In the genomic region with DNA sequence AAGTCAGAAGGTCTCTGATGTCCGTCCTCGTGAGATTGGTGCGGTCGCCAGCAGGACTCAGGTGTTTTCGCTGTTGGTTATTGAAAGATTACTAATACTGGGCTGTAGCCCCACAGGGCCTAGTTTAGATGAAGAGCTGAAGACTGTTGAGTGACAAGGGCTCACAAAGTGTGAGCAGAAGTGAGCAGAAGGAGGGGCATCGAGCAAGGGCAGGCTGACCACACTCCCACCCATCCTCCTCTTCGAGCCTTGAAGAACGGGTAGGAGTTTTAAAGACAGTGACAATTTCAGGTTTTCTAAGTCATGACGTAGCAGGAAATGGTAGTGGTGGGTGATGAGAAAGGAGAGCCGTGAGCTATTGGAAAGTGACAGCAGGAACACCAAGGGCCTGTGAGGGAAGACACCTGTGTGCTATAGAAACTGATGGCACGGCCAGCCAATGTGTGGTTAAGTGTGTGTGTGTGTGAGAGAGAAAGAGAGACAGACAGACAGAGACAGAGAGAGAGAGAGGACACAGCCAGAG, we compare ENCODE assay signal across 14 mouse cellular contexts. TPM values are rescaled to one million over a fixed set of nuclear protein-coding genes. Genes with fewer than 3 reads are reported as not detected.
DNase-seq lines count a peak whose midpoint lies in the region; ATAC-seq lines count a peak whose summit lies in the region.
"Had no signal": no experiment of that assay in that cellular context is flagged by ENCODE, and none has a peak within 500 bp of the region (broad histone marks: within the 10 kb centered on the region; RNA-seq: fewer than 3 reads in every experiment).

No protein-coding gene starts in this region.

- H3K27me3 ChIP-seq in kidney, embryonic 16.5 days (ENCODE audit: insufficient read depth, low read length): no peaks in the 10 kb centered on the region
- no peaks in the 10 kb centered on the region for H3K27me3 ChIP-seq in liver, embryonic 13.5 days
- no peaks in the 10 kb centered on the region for H3K27me3 ChIP-seq in midbrain, embryonic 10.5 days (ENCODE audit: low read depth, poor library complexity, severe bottlenecking)
- H3K27me3 ChIP-seq: hindbrain, embryonic 12.5 days; neural tube, embryonic 12.5 days had no signal

- H3K4me3 ChIP-seq in kidney, embryonic 16.5 days (ENCODE audit: low read length): no peak overlapping the region
- H3K4me3 ChIP-seq in liver, embryonic 13.5 days (replicated peaks): peak overlapping the region; percentile 1; the same call in 1 of the 2 replicates
- H3K4me3 ChIP-seq in midbrain, embryonic 10.5 days: no peak overlapping the region
- H3K4me3 ChIP-seq: hindbrain, embryonic 12.5 days; neural tube, embryonic 12.5 days had no signal

- H3K4me2 ChIP-seq in kidney, embryonic 16.5 days (replicated peaks; ENCODE audit: low read depth, low read length): no peak overlapping the region
- peak overlapping the region; percentile 97 for H3K4me2 ChIP-seq in liver, embryonic 13.5 days
- H3K4me2 ChIP-seq: hindbrain, embryonic 12.5 days; neural tube, embryonic 12.5 days had no signal

- WGBS in kidney, embryonic 16.5 days: 62% methylated on average over 11 of the region's 11 CpGs
- WGBS in liver, embryonic 13.5 days (ENCODE audit: insufficient replicate concordance): 43% methylated on average over 11 of the region's 11 CpGs
- 93% methylated on average over 11 of the region's 11 CpGs for whole genome bisulfite sequencing in midbrain, embryonic 10.5 days

- no peaks in the 10 kb centered on the region for H3K9me3 ChIP-seq in kidney, embryonic 16.5 days (ENCODE audit: low read length)
- no peaks in the 10 kb centered on the region for H3K9me3 ChIP-seq in liver, embryonic 13.5 days (replicated peaks)
- H3K9me3 ChIP-seq in midbrain, embryonic 10.5 days (replicated peaks): no peaks in the 10 kb centered on the region
- H3K9me3 ChIP-seq: hindbrain, embryonic 12.5 days; neural tube, embryonic 12.5 days had no signal

- DNase-seq in kidney, postnatal 36 days: no peak
- peak; percentile 19 for DNase-seq in thymus, postnatal 25 days
- no peak for DNase-seq in thymus, postnatal 10 days (ENCODE audit: low spot score in 2 of 2)
- DNase-seq in liver, embryonic 13.5 days: no peak
- no peak for DNase-seq in cerebellum, postnatal 36 days
- no peak for DNase-seq in midbrain, embryonic 10.5 days (ENCODE audit: low spot score)
- DNase-seq: cerebellum, adult 8-10 months; gastrocnemius, postnatal 36 days; kidney, adult 2 months; right cerebral cortex, adult 18-20 months had no signal

- no peak overlapping the region for H3K9ac ChIP-seq in kidney, embryonic 16.5 days (replicated peaks; ENCODE audit: low read length)
- peak overlapping the region; percentile 50; the same call in 1 of the 2 replicates for H3K9ac ChIP-seq in liver, embryonic 13.5 days
- H3K9ac ChIP-seq: hindbrain, embryonic 12.5 days; neural tube, embryonic 12.5 days had no signal

- peaks cover 46% of the 10 kb centered on the region for H3K4me1 ChIP-seq in kidney, embryonic 16.5 days (ENCODE audit: insufficient read depth, low read length)
- peaks cover 96% of the 10 kb centered on the region for H3K4me1 ChIP-seq in liver, embryonic 13.5 days (replicated peaks)
- peaks cover 64% of the 10 kb centered on the region for H3K4me1 ChIP-seq in midbrain, embryonic 10.5 days

- H3K36me3 ChIP-seq in kidney, embryonic 16.5 days (ENCODE audit: insufficient read depth, low read length): no peaks in the 10 kb centered on the region
- H3K36me3 ChIP-seq in liver, embryonic 13.5 days: peaks cover 13% of the 10 kb centered on the region; the same call in 1 of the 2 replicates
- peaks cover 17% of the 10 kb centered on the region; the same call in 1 of the 2 replicates for H3K36me3 ChIP-seq in midbrain, embryonic 10.5 days
- H3K36me3 ChIP-seq: neural tube, embryonic 12.5 days had no signal

- ATAC-seq in kidney, embryonic 16.5 days (ENCODE audit: low FRiP score, low TSS enrichment): 0 out of 2 replicates have a peak, but pooled peaks have one; percentile 20
- ATAC-seq in liver, embryonic 13.5 days (ENCODE audit: low read depth): no peak
- ATAC-seq in frontal cortex, adult (ENCODE audit: low TSS enrichment): no peak

- no peak overlapping the region for H3K27ac ChIP-seq in kidney, embryonic 16.5 days (ENCODE audit: low read length)
- H3K27ac ChIP-seq in liver, embryonic 13.5 days: peak overlapping the region; percentile 43
- no peak overlapping the region for H3K27ac ChIP-seq in midbrain, embryonic 10.5 days (replicated peaks)
- H3K27ac ChIP-seq: hindbrain, embryonic 12.5 days; neural tube, embryonic 12.5 days had no signal

RNA-seq across cellular contexts. Expression of a gene that starts 6.6 kb away (rescaled TPM):
- 13.4 and 13.9 TPM in 2 replicates for polyA plus RNA-seq in kidney, embryonic 16.5 days (2015; fragmentation: Nextera tagmentation; extraction: Ambion mirVana)
- 9.8 and 10.1 TPM in 2 replicates for polyA plus RNA-seq in liver, embryonic 13.5 days (2015; fragmentation: Nextera tagmentation; extraction: Ambion mirVana)
- polyA plus RNA-seq in midbrain, embryonic 10.5 days (2016; fragmentation: Nextera tagmentation; extraction: Ambion mirVana): 12.0 and 12.2 TPM in 2 replicates

RNA-seq across cellular contexts. Expression of a gene that starts 36.4 kb away (rescaled TPM):
- polyA plus RNA-seq in kidney, embryonic 16.5 days (2015; fragmentation: Nextera tagmentation; extraction: Ambion mirVana): 111 and 125 TPM in 2 replicates
- 64.6 and 68.2 TPM in 2 replicates for polyA plus RNA-seq in liver, embryonic 13.5 days (2015; fragmentation: Nextera tagmentation; extraction: Ambion mirVana)
- polyA plus RNA-seq in midbrain, embryonic 10.5 days (2016; fragmentation: Nextera tagmentation; extraction: Ambion mirVana): 86.7 and 96.9 TPM in 2 replicates

RNA-seq across cellular contexts. Expression of a gene that starts 57.1 kb away (rescaled TPM):
- 159 and 167 TPM in 2 replicates for polyA plus RNA-seq in kidney, embryonic 16.5 days (2015; fragmentation: Nextera tagmentation; extraction: Ambion mirVana)
- 140 and 149 TPM in 2 replicates for polyA plus RNA-seq in liver, embryonic 13.5 days (2015; fragmentation: Nextera tagmentation; extraction: Ambion mirVana)
- 244 and 271 TPM in 2 replicates for polyA plus RNA-seq in midbrain, embryonic 10.5 days (2016; fragmentation: Nextera tagmentation; extraction: Ambion mirVana)
